Mouse (Mus musculus) yolk sac, embryonic 10.5 days (tissue): ENCODE measurements around the gene Cdx2.
A peak's percentile ranks its signal among the peaks of the same experiment; 100 is the strongest.

Source experiments
- DNase-seq: peaks from one replicate; pipeline ENCODE4 v3.0.0-alpha.2; 2017; ENCODE audit warnings: low spot score

The Cdx2 gene

GRCm38 (mm10) chr5:147315432-147316075 is 8.5 kb upstream of the Cdx2 start:
- no peak for DNase-seq

- no peak for DNase-seq
These were observed 7.8 kb upstream of the Cdx2 start for GRCm38 (mm10) chr5:147314646-147315431.

DNA sequence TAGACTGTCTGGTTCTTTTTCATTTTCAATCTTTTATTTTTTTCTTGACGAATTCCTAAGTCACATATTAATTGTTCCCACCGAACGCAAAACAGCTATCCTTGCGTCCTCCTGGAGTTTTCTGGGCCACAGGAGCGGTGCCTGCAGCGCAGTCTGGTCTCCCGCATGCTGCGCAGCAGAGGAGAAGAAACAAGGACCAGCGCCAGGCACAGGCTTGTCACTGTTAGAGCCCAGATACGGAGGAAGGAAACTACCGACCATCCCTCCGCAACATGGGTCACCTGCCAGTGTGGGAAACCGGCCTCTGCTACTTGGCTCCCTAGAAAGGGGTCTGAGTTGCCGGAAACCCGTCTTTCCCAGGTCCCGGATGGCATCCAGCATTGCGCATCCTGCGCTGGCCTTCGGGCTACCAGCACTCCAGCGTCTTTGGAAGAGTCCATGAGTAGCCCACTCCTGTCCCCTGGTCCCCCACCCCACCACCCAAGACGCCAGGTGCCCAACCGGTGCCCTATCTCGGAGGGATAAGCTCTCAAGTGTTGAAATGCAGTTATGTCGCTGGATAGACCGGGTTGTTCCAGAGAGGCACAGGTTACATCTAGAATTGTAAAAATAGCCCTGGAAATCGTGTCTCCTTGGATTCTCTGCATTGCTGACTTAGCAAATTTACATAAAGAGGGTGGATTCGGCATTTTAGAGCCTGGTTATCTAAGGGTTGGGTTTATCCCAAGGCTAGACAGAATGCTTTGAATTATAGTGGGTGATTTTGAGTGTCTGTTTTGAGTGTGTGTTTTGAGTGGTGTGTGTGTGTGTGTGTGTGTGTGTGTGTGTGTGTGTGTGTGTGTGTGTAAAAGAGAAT is 6.0 kb upstream of the Cdx2 start:
- no peak for DNase-seq

DNA sequence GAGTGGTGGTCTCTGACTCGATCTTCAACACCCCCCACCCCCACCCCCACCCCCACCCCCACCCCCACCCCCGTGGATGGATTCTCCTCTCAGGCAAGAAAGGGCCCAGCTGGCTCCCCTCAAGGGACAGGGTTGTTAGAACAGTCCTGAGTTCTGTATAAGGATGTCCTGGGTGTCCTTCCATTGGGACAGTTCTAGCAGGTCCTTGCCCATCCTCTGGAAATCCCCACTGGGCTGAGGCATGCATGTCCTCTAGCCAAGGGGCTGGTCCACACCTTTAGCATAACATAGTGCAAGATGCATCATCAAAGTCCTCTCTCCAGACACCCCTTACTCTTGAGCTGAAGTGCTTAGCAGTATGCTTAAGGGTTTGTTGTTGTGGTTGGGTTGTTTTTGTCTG is 2.7 kb upstream of the Cdx2 start:
- DNase-seq, result no peak

GRCm38 (mm10) chr5:147308451-147308850 is 1.4 kb upstream of the Cdx2 start:
- DNase-seq, result no peak

GRCm38 (mm10) chr5:147307398-147307785 is 322 bp upstream of the Cdx2 start:
- DNase-seq, result no peak

GRCm38 (mm10) chr5:147305856-147306637 is 1.0 kb downstream of the Cdx2 start:
- no peak for DNase-seq

DNA sequence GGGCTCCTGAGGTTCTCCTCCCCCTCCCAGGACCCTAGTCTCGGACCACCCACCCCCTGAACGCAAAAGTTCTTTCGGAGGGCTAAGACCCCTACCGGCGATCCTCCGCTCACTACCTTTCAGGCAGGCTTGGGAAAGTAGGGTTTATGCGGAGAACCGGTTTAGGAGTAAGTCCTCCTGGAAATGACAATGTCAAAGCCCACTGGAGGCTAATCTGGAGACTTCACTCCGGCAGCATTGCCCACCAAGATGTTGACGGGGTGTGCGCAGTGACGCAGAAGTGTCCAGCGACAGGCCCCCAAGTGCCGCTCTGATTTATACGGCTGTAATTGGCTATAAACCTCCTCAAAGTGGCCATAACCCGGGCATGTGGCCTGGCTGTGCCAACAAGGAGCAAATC is 1.9 kb downstream of the Cdx2 start:
- DNase-seq, result no peak

DNA sequence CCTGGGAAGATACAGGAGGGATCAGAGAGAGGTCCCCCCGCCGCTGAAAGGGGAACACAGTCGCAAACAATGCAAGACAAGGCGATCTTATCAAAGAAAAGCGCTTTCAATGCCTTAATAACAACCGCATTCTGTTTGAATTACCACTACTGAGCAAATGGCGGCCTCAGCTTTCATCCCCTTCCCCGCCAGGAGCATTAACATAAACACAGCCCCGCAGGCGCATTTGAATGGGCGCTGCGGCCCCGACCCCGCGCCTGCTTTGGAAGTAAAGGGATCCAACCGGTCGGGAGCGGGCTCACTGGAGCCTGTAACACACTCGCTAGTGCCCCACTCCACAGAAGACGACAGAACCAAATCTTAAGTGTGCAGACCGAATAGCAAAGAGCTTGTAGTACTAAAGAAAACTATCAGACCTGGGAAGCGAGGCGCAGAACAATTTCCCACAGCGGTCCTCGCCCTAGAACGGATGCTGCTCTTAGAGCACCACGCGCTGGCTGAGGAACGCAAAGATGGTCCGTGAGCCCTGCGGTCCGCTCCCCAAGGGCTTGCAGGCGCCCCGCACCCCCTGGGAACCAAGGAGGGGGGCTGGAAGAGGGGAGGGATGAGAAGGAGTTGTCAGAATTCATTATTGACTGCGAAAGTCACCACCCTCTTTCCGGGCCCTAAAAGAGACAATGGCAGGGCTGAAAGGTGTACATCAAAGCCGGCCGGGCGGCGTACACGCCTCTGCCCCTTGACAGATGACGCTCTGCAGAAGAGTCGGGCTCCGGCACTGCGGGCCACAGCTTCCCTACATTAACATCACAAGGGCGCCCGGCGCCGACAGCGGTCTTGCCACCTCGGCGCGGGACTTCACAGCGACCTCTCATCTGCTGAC is 2.6 kb downstream of the Cdx2 start:
- no peak for DNase-seq

- no peak for DNase-seq
These were observed 4.2 kb downstream of the Cdx2 start for GRCm38 (mm10) chr5:147302746-147303400.

DNA sequence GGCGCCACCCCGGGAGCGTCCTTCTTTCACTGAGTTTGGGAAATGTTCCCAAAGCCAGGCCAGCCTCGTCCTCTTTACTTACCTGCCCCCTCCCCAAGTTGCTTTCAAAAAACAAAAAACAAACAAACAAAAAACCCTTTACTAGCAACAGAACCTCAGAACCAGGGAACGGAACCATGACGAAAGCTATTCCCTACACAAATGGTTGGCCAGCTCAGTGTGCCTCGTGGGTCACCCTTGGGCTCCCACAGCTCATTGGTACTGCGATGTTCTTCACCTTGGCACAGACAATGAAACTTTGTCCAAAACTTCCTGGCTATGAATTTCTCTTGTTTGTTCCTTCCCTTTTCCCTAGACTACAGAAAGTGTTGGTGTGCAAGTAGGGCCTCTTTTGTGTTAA is 4.9 kb downstream of the Cdx2 start:
- no peak for DNase-seq

DNA sequence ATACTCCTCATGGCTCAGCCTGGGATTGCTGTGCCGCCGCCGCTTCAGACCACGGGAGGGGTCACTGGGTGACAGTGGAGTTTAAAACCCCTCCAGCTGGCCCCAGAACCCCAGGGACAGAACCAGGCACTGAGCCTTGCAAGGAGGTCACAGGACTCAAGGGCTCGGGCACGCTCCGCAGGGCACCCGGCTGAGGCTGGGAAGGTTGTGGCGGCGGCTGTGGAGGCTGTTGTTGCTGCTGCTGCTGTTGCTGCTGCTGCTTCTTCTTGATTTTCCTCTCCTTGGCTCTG is 5.3 kb downstream of the Cdx2 start:
- DNase-seq, result no peak

GRCm38 (mm10) chr5:147300917-147301780 is 5.9 kb downstream of the Cdx2 start:
- peak; percentile 66 for DNase-seq

GRCm38 (mm10) chr5:147300001-147300363 is 7.1 kb downstream of the Cdx2 start:
- no peak for DNase-seq

- DNase-seq, result peak; percentile 91
These were observed 7.6 kb downstream of the Cdx2 start for GRCm38 (mm10) chr5:147299255-147300000.

- no peak for DNase-seq
These were observed 9.8 kb downstream of the Cdx2 start for GRCm38 (mm10) chr5:147297249-147297648.

GRCm38 (mm10) chr5:147294121-147294520 is 12.9 kb downstream of the Cdx2 start:
- DNase-seq, result peak; percentile 68

GRCm38 (mm10) chr5:147293127-147293910 is 13.8 kb downstream of the Cdx2 start:
- DNase-seq, result peak; percentile 83
